Mouse (Mus musculus): ENCODE data around the gene Xpo4. TPM values are rescaled to one million over a fixed set of nuclear protein-coding genes. Genes with fewer than 3 reads are reported as not detected.
A peak's percentile ranks its signal among the peaks of the same experiment; 100 is the strongest.
"Not testable (repeated sequence)": the region's sequence is repeated elsewhere in the genome, so short reads cannot be mapped to it uniquely, and the experiment has no call there.

The Xpo4 gene
- polyA plus RNA-seq, 1 experiment from 2014 or later: 19.8 TPM

DNA sequence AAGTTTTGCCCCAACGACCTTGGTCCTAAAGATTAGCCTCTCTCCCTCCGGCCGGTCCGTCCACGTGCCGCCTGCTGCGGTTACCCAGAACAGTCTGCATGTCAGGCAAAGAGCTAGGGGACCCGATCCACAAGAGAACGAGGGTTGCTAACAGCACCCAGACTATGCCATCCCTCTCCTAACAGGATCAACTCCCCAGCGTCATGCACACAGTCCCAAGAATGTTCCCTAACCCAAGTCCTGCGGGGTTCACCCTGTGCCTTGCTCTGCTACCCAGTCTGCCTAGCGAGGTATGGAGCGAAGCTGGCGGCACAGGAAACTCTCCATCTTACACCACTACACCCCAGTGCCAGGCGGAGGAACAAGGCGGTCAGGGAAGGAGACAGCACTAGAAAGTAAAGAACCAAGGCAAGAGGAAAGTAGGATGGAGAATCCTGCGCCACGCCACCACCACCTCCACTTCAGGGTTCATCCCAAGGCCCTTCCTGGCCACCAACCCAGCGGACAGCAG, 864 bp downstream of the Xpo4 start:
- H3K4me2 ChIP-seq (ENCODE audit: low read depth, low read length): peak overlapping the region; percentile 68
- H3K9me3 ChIP-seq (ENCODE audit: control insufficient read depth, low read length): no peaks in the 10 kb centered on the region
- peak overlapping the region; percentile 68 for H3K4me3 ChIP-seq (ENCODE audit: low read length)
- peak overlapping the region; percentile 92 for H3K9ac ChIP-seq (ENCODE audit: low read length)
- peak; percentile 67 for ATAC-seq (ENCODE audit: low read depth)
- 0% methylated on average over 19 of the region's 19 CpGs for WGBS
- H3K4me1 ChIP-seq (replicated peaks; ENCODE audit: control insufficient read depth, insufficient read depth, low read length): peaks cover 12% of the 10 kb centered on the region
- peak overlapping the region; percentile 92 for H3K27ac ChIP-seq (ENCODE audit: low read length)
- no peaks in the 10 kb centered on the region for H3K27me3 ChIP-seq (ENCODE audit: control insufficient read depth, insufficient read depth, low read depth, low read length)
- no peaks in the 10 kb centered on the region for H3K36me3 ChIP-seq (ENCODE audit: control insufficient read depth, insufficient read depth, low read length)

DNA sequence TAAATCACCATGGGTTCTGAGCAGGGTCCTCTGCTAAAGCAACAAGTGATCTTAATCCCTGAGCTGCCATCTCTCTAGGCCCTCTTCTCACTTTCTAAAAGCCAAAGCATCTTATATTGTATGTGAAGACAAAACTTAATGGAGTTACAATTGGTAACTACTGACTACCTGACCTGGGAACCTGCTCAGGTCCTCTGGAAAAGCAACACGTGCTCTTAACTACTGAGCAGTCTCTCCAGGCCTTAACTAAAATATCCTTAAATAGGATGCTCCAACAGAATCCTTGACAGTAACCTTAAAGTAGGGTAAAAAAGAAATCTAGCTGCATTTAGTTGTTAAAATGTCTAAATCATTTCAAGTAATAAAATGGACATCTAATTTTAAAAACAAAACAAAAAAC, 1.6 kb downstream of the Xpo4 start:
- Histone ChIP-seq H3K4me2 (ENCODE audit: low read depth, low read length) (peak overlapping the region; percentile 68), H3K4me1 (replicated peaks; ENCODE audit: control insufficient read depth, insufficient read depth, low read length) (peaks cover 12% of the 10 kb centered on the region), H3K27me3 (ENCODE audit: control insufficient read depth, insufficient read depth, low read depth, low read length) (no peaks in the 10 kb centered on the region), H3K27ac (ENCODE audit: low read length) (no peak overlapping the region), H3K36me3 (ENCODE audit: control insufficient read depth, insufficient read depth, low read length) (no peaks in the 10 kb centered on the region), H3K9ac (ENCODE audit: low read length) (peak overlapping the region; percentile 44), H3K9me3 (ENCODE audit: control insufficient read depth, low read length) (no peaks in the 10 kb centered on the region), H3K4me3 (ENCODE audit: low read length) (peak overlapping the region; percentile 68)
- WGBS: 17% methylated on average over 1 of the region's 1 CpGs
- no peak for ATAC-seq (ENCODE audit: low read depth)

DNA sequence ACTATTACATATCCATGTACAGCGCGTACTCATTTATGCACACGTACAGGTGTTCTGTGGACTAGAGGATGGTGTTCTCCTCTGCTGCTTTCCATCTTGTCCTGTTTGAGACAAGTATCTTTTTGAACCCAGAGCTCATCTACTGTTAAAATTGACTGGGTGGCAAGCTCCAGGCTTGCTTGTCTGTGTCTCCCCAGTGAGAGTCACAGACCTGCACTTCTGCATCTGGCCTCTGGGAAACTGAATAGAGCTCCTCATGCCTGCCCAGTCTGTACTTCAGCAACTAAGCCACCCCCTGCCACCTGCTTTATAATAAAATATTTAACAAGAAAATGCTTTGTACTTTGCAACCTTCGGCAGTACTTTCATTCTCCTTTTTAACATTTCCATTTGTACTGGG, 6.9 kb downstream of the Xpo4 start:
- Histone ChIP-seq H3K27ac (ENCODE audit: low read length) (no peak overlapping the region), H3K9me3 (ENCODE audit: control insufficient read depth, low read length) (no peaks in the 10 kb centered on the region), H3K4me2 (ENCODE audit: low read depth, low read length) (no peak overlapping the region), H3K27me3 (ENCODE audit: control insufficient read depth, insufficient read depth, low read depth, low read length) (no peaks in the 10 kb centered on the region), H3K36me3 (ENCODE audit: control insufficient read depth, insufficient read depth, low read length) (no peaks in the 10 kb centered on the region), H3K4me1 (replicated peaks; ENCODE audit: control insufficient read depth, insufficient read depth, low read length) (no peaks in the 10 kb centered on the region; the same call in 1 of the 2 replicates), H3K4me3 (ENCODE audit: low read length) (no peak overlapping the region), H3K9ac (ENCODE audit: low read length) (no peak overlapping the region)
- WGBS: 93% methylated on average over 4 of the region's 4 CpGs
- ATAC-seq (ENCODE audit: low read depth): no peak

DNA sequence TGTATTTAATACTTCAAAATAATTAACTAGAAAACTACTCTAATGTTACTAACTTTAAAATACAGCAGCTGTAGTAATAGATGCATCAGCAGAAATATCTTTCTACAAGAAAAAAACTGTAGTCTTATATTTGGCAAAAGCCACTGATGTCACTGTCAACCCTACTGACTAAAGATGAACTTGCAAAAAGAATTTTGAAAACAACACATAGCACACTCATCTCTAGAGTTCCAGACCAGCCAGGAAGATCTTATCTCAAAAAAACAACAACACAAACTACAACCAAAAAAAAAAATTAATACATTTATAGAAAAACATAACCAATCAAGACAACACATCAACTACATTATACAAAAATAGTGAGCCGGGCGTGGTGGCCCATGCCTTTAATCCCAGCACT, 7.7 kb downstream of the Xpo4 start:
- Histone ChIP-seq H3K9ac (ENCODE audit: low read length) (no peak overlapping the region), H3K27me3 (ENCODE audit: control insufficient read depth, insufficient read depth, low read depth, low read length) (no peaks in the 10 kb centered on the region), H3K9me3 (ENCODE audit: control insufficient read depth, low read length) (no peaks in the 10 kb centered on the region), H3K4me2 (ENCODE audit: low read depth, low read length) (no peak overlapping the region), H3K4me3 (ENCODE audit: low read length) (no peak overlapping the region), H3K36me3 (ENCODE audit: control insufficient read depth, insufficient read depth, low read length) (no peaks in the 10 kb centered on the region), H3K4me1 (replicated peaks; ENCODE audit: control insufficient read depth, insufficient read depth, low read length) (no peaks in the 10 kb centered on the region), H3K27ac (ENCODE audit: low read length) (no peak overlapping the region)
- no peak for ATAC-seq (ENCODE audit: low read depth)
- WGBS: 90% methylated on average over 2 of the region's 2 CpGs

GRCm38 (mm10) chr14:57656519-57656918, 8.7 kb downstream of the Xpo4 start:
- H3K27me3 ChIP-seq (ENCODE audit: control insufficient read depth, insufficient read depth, low read depth, low read length); H3K9ac ChIP-seq (ENCODE audit: low read length); H3K27ac ChIP-seq (ENCODE audit: low read length); H3K4me3 ChIP-seq (ENCODE audit: low read length); H3K36me3 ChIP-seq (ENCODE audit: control insufficient read depth, insufficient read depth, low read length); ATAC-seq (ENCODE audit: low read depth); H3K4me2 ChIP-seq (ENCODE audit: low read depth, low read length); H3K4me1 ChIP-seq (replicated peaks; ENCODE audit: control insufficient read depth, insufficient read depth, low read length); H3K9me3 ChIP-seq (ENCODE audit: control insufficient read depth, low read length): not testable (repeated sequence)
- WGBS: 96% methylated on average over 3 of the region's 3 CpGs

DNA sequence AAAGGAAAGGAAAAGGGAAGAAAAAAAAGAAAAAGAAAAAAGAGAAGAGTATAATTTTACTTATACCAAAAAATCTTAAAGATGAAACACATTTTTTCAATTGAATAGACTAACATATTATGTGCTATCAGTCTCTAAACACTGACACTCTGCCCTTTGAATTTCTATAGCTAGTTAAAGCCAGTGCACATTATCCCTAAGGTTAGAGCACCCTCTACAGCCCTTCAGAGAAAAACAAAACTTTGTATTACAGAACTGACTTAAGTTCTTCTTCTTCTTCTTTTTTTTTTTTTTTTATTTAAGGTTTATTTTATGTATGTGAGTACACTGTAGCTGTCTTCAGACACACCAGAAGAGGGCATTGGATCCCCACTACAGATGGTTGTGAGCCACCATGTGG, 15.7 kb downstream of the Xpo4 start:
- no peak for ATAC-seq (ENCODE audit: low read depth)
- Histone ChIP-seq H3K36me3 (ENCODE audit: control insufficient read depth, insufficient read depth, low read length) (peaks cover 2% of the 10 kb centered on the region; the same call in 1 of the 2 replicates), H3K4me1 (replicated peaks; ENCODE audit: control insufficient read depth, insufficient read depth, low read length) (no peaks in the 10 kb centered on the region), H3K9ac (ENCODE audit: low read length) (no peak overlapping the region), H3K9me3 (ENCODE audit: control insufficient read depth, low read length) (no peaks in the 10 kb centered on the region), H3K27me3 (ENCODE audit: control insufficient read depth, insufficient read depth, low read depth, low read length) (no peaks in the 10 kb centered on the region), H3K4me3 (ENCODE audit: low read length) (no peak overlapping the region), H3K4me2 (ENCODE audit: low read depth, low read length) (no peak overlapping the region), H3K27ac (ENCODE audit: low read length) (no peak overlapping the region)

- WGBS: 83% methylated on average over 4 of the region's 4 CpGs
Observed at GRCm38 (mm10) chr14:57646155-57646554, 19.1 kb downstream of the Xpo4 start.

GRCm38 (mm10) chr14:57639153-57639552, 26.1 kb downstream of the Xpo4 start:
- Histone ChIP-seq H3K9me3 (ENCODE audit: control insufficient read depth, low read length) (no peaks in the 10 kb centered on the region), H3K36me3 (ENCODE audit: control insufficient read depth, insufficient read depth, low read length) (no peaks in the 10 kb centered on the region), H3K4me3 (ENCODE audit: low read length) (no peak overlapping the region), H3K27ac (ENCODE audit: low read length) (no peak overlapping the region), H3K4me2 (ENCODE audit: low read depth, low read length) (no peak overlapping the region), H3K4me1 (replicated peaks; ENCODE audit: control insufficient read depth, insufficient read depth, low read length) (no peaks in the 10 kb centered on the region), H3K27me3 (ENCODE audit: control insufficient read depth, insufficient read depth, low read depth, low read length) (no peaks in the 10 kb centered on the region), H3K9ac (ENCODE audit: low read length) (no peak overlapping the region)
- ATAC-seq (ENCODE audit: low read depth): 0 out of 2 replicates have a peak, but pooled peaks have one; percentile 67
- WGBS: 77% methylated on average over 3 of the region's 3 CpGs

More at GRCm38 (mm10) chr14:57646155-57646554, 19.1 kb downstream of the Xpo4 start:
- no peak for ATAC-seq (ENCODE audit: low read depth)
- Histone ChIP-seq H3K4me2 (ENCODE audit: low read depth, low read length) (no peak overlapping the region), H3K9me3 (ENCODE audit: control insufficient read depth, low read length) (no peaks in the 10 kb centered on the region), H3K27me3 (ENCODE audit: control insufficient read depth, insufficient read depth, low read depth, low read length) (no peaks in the 10 kb centered on the region), H3K36me3 (ENCODE audit: control insufficient read depth, insufficient read depth, low read length) (peaks cover 2% of the 10 kb centered on the region; the same call in 1 of the 2 replicates), H3K4me3 (ENCODE audit: low read length) (no peak overlapping the region), H3K9ac (ENCODE audit: low read length) (no peak overlapping the region), H3K4me1 (replicated peaks; ENCODE audit: control insufficient read depth, insufficient read depth, low read length) (no peaks in the 10 kb centered on the region), H3K27ac (ENCODE audit: low read length) (no peak overlapping the region)

GRCm38 (mm10) chr14:57634141-57634540, 31.1 kb downstream of the Xpo4 start:
- 38% methylated on average over 5 of the region's 5 CpGs for WGBS
- no peak overlapping the region for H3K4me3 ChIP-seq (ENCODE audit: low read length)
- H3K27me3 ChIP-seq (ENCODE audit: control insufficient read depth, insufficient read depth, low read depth, low read length): no peaks in the 10 kb centered on the region
- no peaks in the 10 kb centered on the region for H3K9me3 ChIP-seq (ENCODE audit: control insufficient read depth, low read length)
- no peaks in the 10 kb centered on the region for H3K36me3 ChIP-seq (ENCODE audit: control insufficient read depth, insufficient read depth, low read length)
- H3K4me1 ChIP-seq (replicated peaks; ENCODE audit: control insufficient read depth, insufficient read depth, low read length): no peaks in the 10 kb centered on the region; the same call in 1 of the 2 replicates
- no peak overlapping the region for H3K4me2 ChIP-seq (ENCODE audit: low read depth, low read length)
- no peak overlapping the region for H3K9ac ChIP-seq (ENCODE audit: low read length)
- no peak overlapping the region for H3K27ac ChIP-seq (ENCODE audit: low read length)
- no peak for ATAC-seq (ENCODE audit: low read depth)

DNA sequence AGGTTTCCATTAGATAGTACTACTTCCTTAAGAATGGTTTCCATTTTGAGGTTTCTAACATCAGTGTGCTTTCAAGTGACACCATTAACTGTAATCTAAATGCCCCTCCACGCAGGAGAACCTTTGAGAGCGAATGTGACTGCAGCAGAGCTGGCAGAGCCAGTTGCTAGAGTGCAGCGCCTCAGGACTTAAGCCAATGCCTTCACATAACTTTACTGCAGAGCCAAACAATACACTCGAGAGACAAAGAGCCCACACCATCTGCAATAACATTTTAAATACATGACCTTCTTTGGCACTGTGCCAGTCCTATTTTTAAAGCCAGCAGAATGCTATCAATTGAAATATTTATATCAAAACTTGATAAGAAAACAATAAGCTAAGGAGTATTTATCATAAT, 35.6 kb downstream of the Xpo4 start:
- Histone ChIP-seq H3K27ac (ENCODE audit: low read length) (no peak overlapping the region), H3K27me3 (ENCODE audit: control insufficient read depth, insufficient read depth, low read depth, low read length) (no peaks in the 10 kb centered on the region), H3K9me3 (ENCODE audit: control insufficient read depth, low read length) (no peaks in the 10 kb centered on the region), H3K4me3 (ENCODE audit: low read length) (no peak overlapping the region), H3K4me1 (replicated peaks; ENCODE audit: control insufficient read depth, insufficient read depth, low read length) (no peaks in the 10 kb centered on the region; the same call in 1 of the 2 replicates), H3K4me2 (ENCODE audit: low read depth, low read length) (no peak overlapping the region), H3K36me3 (ENCODE audit: control insufficient read depth, insufficient read depth, low read length) (peaks cover 23% of the 10 kb centered on the region), H3K9ac (ENCODE audit: low read length) (no peak overlapping the region)
- 0 out of 2 replicates have a peak, but pooled peaks have one; percentile 49 for ATAC-seq (ENCODE audit: low read depth)
- 35% methylated on average over 4 of the region's 4 CpGs for WGBS
